Mouse (Mus musculus): ENCODE data around the gene Abca8b.

The Abca8b gene

DNA sequence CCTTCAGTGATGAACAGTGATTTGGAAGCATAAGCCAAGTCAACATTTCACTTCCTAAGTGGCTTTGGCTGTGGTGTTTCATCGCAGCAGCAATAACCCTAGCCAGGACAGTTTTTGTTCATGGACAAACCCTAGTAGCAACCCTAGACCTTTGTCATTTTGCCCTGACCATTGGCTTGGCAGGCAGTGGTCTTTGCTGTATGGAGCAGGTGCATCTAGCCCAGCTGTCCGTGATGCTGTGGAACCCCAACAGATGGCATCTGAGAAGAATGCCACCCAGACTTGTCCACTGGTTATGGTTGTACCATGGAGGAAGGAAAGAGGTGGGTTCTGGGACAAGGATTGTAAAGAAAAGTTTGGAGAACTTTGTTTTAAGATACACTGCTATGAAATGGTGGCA lies 88.1 kb downstream of the Abca8b start:
- Histone ChIP-seq H3K4me3 (replicated peaks; ENCODE audit: low read length) (no peak overlapping the region), H3K9me3 (ENCODE audit: low read length) (peaks cover 4% of the 10 kb centered on the region; the same call in 1 of the 2 replicates), H3K4me1 (replicated peaks; ENCODE audit: low read depth, low read length) (peaks cover 8% of the 10 kb centered on the region), H3K27me3 (ENCODE audit: insufficient read depth, low read length) (no peaks in the 10 kb centered on the region), H3K36me3 (ENCODE audit: insufficient read depth, low read length) (no peaks in the 10 kb centered on the region)
- TF ChIP-seq POU5F1 (IDR thresholded peaks at IDR 0.05; ENCODE audit: borderline replicate concordance, low read length) (no peak), NANOG (IDR thresholded peaks at IDR 0.05; ENCODE audit: borderline replicate concordance, low read length) (no peak), CTCF (conservative IDR thresholded peaks at IDR 0.05; ENCODE audit: low read length) (no peak)

DNA sequence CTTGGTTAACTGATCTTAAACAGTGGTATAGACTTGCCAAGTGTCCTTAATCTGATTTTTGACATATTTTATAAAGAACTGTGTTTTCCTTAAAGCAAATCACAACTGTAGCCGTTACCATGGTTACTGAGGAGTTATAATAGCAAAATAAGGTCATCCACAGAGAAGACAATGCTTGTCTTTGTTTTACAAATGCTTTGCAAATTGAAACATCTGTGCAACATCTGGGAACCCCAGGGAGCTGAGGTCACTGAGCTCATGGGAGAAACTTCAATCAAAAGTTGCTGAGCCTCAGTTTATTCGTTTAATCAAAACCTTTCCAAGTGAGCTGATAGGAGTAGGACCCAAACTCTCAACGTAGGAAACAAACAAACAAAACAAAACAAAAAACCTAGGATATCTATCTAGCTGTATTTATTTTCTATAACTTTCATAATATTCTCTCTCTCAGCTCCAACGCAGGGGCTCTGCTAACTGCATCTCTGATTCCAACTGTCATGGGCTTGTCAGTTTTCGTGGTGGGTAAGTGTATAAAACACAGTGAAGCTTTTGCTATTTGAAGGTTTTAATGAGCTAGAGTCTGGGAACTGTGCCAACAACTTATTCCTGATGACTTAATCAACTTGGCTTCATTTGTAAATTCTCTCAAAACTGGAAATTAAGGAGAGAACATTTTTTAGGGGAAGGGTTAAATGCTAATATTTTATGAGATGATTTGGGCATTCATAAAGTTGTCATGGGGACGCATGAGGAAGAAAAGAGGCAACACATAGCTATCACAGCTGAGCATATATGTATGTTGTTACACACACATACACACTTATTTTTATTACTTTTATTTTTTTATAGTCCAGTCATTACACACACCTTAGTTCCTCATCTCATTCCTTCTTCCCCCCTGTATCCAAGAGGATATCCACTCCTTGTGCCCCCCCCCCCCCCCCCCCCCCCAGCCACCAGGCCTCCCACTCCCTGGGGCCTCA lies 92.7 kb downstream of the Abca8b start:
- TF ChIP-seq NANOG (IDR thresholded peaks at IDR 0.05; ENCODE audit: borderline replicate concordance, low read length) (peak; percentile 73; the same call in 1 of the 2 replicates), POU5F1 (IDR thresholded peaks at IDR 0.05; ENCODE audit: borderline replicate concordance, low read length) (no peak; the same call in 1 of the 2 replicates), CTCF (conservative IDR thresholded peaks at IDR 0.05; ENCODE audit: low read length) (no peak)
- H3K27me3 ChIP-seq (ENCODE audit: insufficient read depth, low read length), result no peaks in the 10 kb centered on the region

DNA sequence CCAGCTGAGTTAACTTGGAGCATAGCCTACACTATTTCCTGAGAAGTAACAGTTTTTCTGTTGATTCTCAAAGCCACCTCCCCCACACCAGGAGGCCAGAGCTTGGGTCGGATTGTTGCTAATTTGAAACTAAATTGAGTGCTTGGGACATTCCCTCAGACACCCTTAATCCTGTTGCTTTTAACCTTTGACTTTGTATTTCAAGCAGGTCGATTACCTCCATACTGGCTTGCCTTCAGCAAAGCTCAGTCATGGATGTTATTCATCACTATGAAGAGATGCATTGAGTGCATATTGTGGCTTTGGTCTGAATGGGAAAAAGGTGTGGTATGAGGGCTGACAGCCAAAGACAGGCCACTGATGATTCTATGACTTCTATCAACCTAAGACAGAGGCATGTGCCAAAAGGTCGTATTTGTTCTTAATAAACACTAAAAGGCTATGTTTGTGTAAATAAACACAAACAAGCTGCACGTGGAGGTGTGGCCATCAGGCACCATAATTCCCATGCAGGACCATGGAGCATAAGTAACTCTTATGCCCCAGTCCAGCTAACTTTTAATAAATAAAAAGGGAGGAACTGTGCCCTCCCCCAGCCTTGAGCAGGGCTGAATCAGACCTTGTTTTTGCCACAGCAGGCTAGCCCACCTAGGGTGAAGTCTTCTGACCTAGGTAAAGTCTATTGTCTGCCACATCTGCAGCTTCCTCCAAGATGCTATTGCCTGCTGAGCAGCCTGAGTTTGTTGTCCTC lies 95.0 kb downstream of the Abca8b start:
- Histone ChIP-seq H3K27me3 (ENCODE audit: insufficient read depth, low read length) (no peaks in the 10 kb centered on the region), H3K4me3 (replicated peaks; ENCODE audit: low read length) (no peak overlapping the region), H3K36me3 (ENCODE audit: insufficient read depth, low read length) (no peaks in the 10 kb centered on the region), H3K9me3 (ENCODE audit: low read length) (peaks cover 60% of the 10 kb centered on the region), H3K4me1 (replicated peaks; ENCODE audit: low read depth, low read length) (peaks cover 8% of the 10 kb centered on the region)
- no peak for TF ChIP-seq POU5F1 (IDR thresholded peaks at IDR 0.05; ENCODE audit: borderline replicate concordance, low read length)
- no peak for TF ChIP-seq CTCF (conservative IDR thresholded peaks at IDR 0.05; ENCODE audit: low read length)
- TF ChIP-seq NANOG (IDR thresholded peaks at IDR 0.05; ENCODE audit: borderline replicate concordance, low read length), result no peak

More for the DNA sequence above, 92.7 kb downstream of the Abca8b start:
- H3K4me3 ChIP-seq (replicated peaks; ENCODE audit: low read length), result no peak overlapping the region
- H3K4me1 ChIP-seq (replicated peaks; ENCODE audit: low read depth, low read length), result peaks cover 8% of the 10 kb centered on the region
- no peaks in the 10 kb centered on the region for H3K36me3 ChIP-seq (ENCODE audit: insufficient read depth, low read length)
- H3K9me3 ChIP-seq (ENCODE audit: low read length), result peaks cover 42% of the 10 kb centered on the region

DNA sequence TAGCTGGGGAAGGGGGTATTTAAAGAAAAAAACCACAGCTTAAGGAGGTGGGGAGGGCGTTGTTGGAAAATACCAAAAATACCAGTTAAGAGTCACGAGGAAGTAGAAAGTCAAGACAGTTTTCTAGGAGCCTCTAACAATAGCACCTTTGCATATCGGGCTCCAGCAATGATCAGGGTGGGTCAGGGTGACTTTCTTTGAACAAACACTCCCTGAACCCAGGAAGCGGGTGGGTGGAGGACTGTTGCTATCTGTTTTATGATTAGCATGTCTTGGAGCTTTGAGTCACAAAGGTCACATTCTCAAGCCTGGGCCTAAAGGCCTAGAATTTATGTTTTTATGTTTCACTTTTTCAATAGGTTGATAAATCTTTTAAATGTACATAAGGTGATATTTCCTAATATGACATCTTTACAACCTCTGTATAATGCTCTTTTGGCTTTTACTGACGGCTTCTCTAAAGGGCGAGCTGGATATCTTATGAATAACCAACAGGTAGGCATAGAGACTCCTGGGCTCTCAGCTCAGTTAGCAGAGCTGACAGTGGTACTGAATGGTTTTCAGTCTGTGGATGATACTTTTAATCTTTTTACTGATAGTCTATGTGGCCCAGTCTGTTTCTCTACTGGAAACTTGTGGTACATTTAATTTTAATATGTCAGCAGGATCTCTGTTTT lies 96.7 kb downstream of the Abca8b start:
- peaks cover 73% of the 10 kb centered on the region for H3K9me3 ChIP-seq (ENCODE audit: low read length)
- TF ChIP-seq CTCF (conservative IDR thresholded peaks at IDR 0.05; ENCODE audit: low read length) (no peak), POU5F1 (IDR thresholded peaks at IDR 0.05; ENCODE audit: borderline replicate concordance, low read length) (no peak)
- H3K27me3 ChIP-seq (ENCODE audit: insufficient read depth, low read length), result no peaks in the 10 kb centered on the region
- H3K4me3 ChIP-seq (replicated peaks; ENCODE audit: low read length), result no peak overlapping the region
- 0 out of 2 replicates have a peak, but pooled peaks cover 5% of the 10 kb centered on the region for H3K36me3 ChIP-seq (ENCODE audit: insufficient read depth, low read length)
- 0 out of 2 replicates have a peak, but pooled peaks cover 3% of the 10 kb centered on the region for H3K4me1 ChIP-seq (replicated peaks; ENCODE audit: low read depth, low read length)

DNA sequence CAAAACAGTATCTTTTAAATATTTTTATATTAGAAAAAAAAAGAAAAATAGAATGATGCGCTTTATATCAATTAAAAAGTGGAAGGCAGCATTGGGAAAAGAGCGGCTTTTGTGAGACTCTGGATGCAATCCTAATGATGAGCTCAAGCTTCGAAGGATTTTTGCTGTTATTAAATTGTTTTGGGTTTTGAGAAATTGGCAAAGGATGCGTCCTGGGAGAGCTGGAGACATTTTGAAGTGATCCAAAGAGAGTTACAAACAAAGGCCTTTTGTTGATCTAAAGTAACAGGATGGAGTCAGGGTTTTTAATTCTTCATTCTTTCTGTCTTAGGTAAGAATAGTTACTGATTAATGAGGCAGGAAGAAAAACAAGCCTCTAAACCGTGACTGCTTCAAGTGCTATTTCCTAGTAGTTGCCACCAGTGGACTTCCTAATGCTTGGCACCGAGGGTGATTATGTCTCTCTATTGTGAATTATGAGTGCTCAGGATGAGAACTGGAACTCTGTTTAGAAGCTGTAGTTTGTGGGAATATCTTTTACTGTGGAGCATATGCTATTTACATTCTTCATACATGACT lies 99.6 kb downstream of the Abca8b start:
- H3K4me3 ChIP-seq (replicated peaks; ENCODE audit: low read length), result no peak overlapping the region
- H3K4me1 ChIP-seq (replicated peaks; ENCODE audit: low read depth, low read length), result no peaks in the 10 kb centered on the region
- peaks cover 64% of the 10 kb centered on the region for H3K9me3 ChIP-seq (ENCODE audit: low read length)
- no peaks in the 10 kb centered on the region for H3K27me3 ChIP-seq (ENCODE audit: insufficient read depth, low read length)
- TF ChIP-seq POU5F1 (IDR thresholded peaks at IDR 0.05; ENCODE audit: borderline replicate concordance, low read length) (no peak), NANOG (IDR thresholded peaks at IDR 0.05; ENCODE audit: borderline replicate concordance, low read length) (no peak)
- 0 out of 2 replicates have a peak, but pooled peaks cover 5% of the 10 kb centered on the region for H3K36me3 ChIP-seq (ENCODE audit: insufficient read depth, low read length)

DNA sequence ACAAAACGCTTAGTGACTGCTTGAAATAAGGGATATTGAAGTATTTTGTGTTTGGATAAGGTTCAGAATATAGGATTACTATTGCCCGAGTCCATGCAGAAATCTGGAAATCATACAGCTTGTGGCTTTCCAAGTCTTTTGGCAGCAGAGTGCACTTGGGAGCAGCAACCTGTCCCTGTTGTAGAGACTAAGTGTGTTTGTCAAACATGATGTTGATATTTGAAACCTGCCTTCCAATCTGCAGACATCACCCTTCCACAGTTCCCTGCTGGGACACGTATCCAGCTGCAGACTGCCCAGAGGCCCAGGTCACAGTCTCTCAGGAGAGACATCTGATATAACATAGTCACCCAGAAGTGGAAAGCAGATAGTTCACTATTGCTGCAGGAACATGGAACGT lies 100.1 kb downstream of the Abca8b start:
- no peaks in the 10 kb centered on the region for H3K27me3 ChIP-seq (ENCODE audit: insufficient read depth, low read length)
- 0 out of 2 replicates have a peak, but pooled peaks cover 5% of the 10 kb centered on the region for H3K36me3 ChIP-seq (ENCODE audit: insufficient read depth, low read length)
- no peak for TF ChIP-seq NANOG (IDR thresholded peaks at IDR 0.05; ENCODE audit: borderline replicate concordance, low read length)
- no peak for TF ChIP-seq CTCF (conservative IDR thresholded peaks at IDR 0.05; ENCODE audit: low read length)
- no peak for TF ChIP-seq POU5F1 (IDR thresholded peaks at IDR 0.05; ENCODE audit: borderline replicate concordance, low read length)
- H3K4me3 ChIP-seq (replicated peaks; ENCODE audit: low read length), result no peak overlapping the region
- peaks cover 59% of the 10 kb centered on the region for H3K9me3 ChIP-seq (ENCODE audit: low read length)
- no peaks in the 10 kb centered on the region for H3K4me1 ChIP-seq (replicated peaks; ENCODE audit: low read depth, low read length)

DNA sequence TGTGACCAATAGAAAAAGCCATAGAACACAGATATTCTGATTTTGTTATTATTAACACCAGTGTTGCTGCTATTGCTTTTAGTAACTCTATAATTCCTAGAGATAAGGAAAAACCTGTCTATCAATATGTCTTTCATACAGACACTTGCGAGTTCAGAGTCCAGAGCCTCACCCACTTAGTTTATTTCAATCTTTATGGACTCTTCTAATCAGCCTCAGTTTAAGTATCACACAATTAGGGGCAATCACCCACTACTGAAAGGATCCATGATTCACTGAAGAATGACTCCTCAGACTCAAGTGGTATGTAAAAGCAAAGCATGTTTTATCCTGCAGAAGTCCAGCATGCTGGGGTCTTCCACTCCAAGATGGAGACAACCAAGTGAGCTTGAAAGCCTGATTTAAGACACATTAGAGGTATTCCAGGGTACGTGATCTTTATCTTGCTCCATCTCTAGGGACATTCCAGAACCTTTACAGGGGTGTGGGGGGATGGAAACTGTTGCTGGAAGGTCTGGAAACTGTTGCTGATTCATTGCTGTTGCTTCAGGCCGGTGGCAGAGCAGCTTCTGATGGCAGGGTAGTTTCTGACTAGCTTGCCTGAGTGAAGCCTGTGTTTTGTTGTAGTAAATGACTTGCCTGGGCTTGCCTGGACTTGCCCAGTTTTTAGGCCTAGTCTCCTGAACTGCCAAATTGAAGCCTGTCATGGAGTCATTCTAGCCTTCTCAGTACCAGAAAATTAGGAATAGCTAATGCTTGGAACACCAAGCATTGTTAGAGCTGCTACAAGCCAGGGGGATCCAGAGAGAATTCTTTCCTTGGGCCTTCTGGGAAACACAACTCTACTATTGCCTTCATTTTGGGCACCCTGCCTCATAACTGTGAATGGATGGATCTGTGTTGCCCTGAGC lies 101.5 kb downstream of the Abca8b start:
- Histone ChIP-seq H3K4me1 (replicated peaks; ENCODE audit: low read depth, low read length) (no peaks in the 10 kb centered on the region), H3K9me3 (ENCODE audit: low read length) (peaks cover 45% of the 10 kb centered on the region), H3K36me3 (ENCODE audit: insufficient read depth, low read length) (0 out of 2 replicates have a peak, but pooled peaks cover 5% of the 10 kb centered on the region), H3K27me3 (ENCODE audit: insufficient read depth, low read length) (no peaks in the 10 kb centered on the region), H3K4me3 (replicated peaks; ENCODE audit: low read length) (no peak overlapping the region)
- TF ChIP-seq POU5F1 (IDR thresholded peaks at IDR 0.05; ENCODE audit: borderline replicate concordance, low read length), result no peak
- TF ChIP-seq CTCF (conservative IDR thresholded peaks at IDR 0.05; ENCODE audit: low read length), result no peak
- TF ChIP-seq NANOG (IDR thresholded peaks at IDR 0.05; ENCODE audit: borderline replicate concordance, low read length), result no peak

All from E14TG2a.4 (cell line).